Mouse (Mus musculus): ENCODE measurements around the gene Ston2.

GRCm38 (mm10) chr12:91803207-91803932 lies 15.2 kb upstream of the Ston2 start:
- TF ChIP-seq CTCF (IDR thresholded peaks at IDR 0.05; ENCODE audit: control insufficient read depth, insufficient read depth, low read length) (no peak), POLR2A (IDR thresholded peaks at IDR 0.05; ENCODE audit: borderline replicate concordance, control insufficient read depth, low read depth, low read length) (no peak)

Measured in bone marrow, adult 2 months (tissue).